Mouse (Mus musculus) C2C12 (cell line): Measurements from ENCODE around the gene Kcnh1.

Source experiments
- CEBPB ChIP-seq: IDR thresholded peaks from one replicate; pipeline ENCODE4 v1.6.1; 2011; ENCODE audit warnings: low read depth, mild to moderate bottlenecking, control low read depth, moderate library complexity
- CTCF ChIP-seq: IDR thresholded peaks from one replicate; pipeline ENCODE4 v1.5.1; 2011; ENCODE audit not compliant: control insufficient read depth, insufficient read depth, insufficient read length
- FOSL1 ChIP-seq: IDR thresholded peaks from one replicate; pipeline ENCODE4 v1.8.0; 2011; ENCODE audit warnings: mild to moderate bottlenecking, low read length; ENCODE audit not compliant: poor library complexity, insufficient read depth, severe bottlenecking
- MAX ChIP-seq: IDR thresholded peaks from one replicate; pipeline ENCODE4 v1.6.1; 2011; ENCODE audit warnings: mild to moderate bottlenecking, control low read depth
- MYOD1 ChIP-seq: IDR thresholded peaks from one replicate; pipeline ENCODE4 v1.6.1; 2011; ENCODE audit warnings: low read depth; ENCODE audit not compliant: control insufficient read depth, insufficient read length
- MYOG ChIP-seq: IDR thresholded peaks from one replicate; pipeline ENCODE4 v1.6.1; 2011; ENCODE audit not compliant: control insufficient read depth, insufficient read length; ENCODE audit errors: extremely low read depth
- USF1 ChIP-seq: IDR thresholded peaks from one replicate; pipeline ENCODE4 v1.6.1; 2011; ENCODE audit warnings: low read depth, mild to moderate bottlenecking, control low read depth, moderate library complexity

- TF ChIP-seq CTCF (no peak), MYOG (no peak), MAX (no peak), FOSL1 (no peak), CEBPB (no peak), USF1 (no peak), MYOD1 (no peak)
These were observed 78.3 kb downstream of the Kcnh1 start for GRCm38 (mm10) chr1:192268878-192269277.
